Mouse (Mus musculus): ENCODE data around the gene Sap18b.
"Not testable (repeated sequence)": the region's sequence is repeated elsewhere in the genome, so short reads cannot be mapped to it uniquely, and the experiment has no call there.

Gene Sap18b

GRCm38 (mm10) chr8:95822699-95823098 lies 2.4 kb upstream of the Sap18b start:
- DNase-seq = no peak

GRCm38 (mm10) chr8:95830144-95830543 lies 5.0 kb downstream of the Sap18b start:
- DNase-seq = no peak

GRCm38 (mm10) chr8:95832603-95833434 lies 7.7 kb downstream of the Sap18b start:
- peak; percentile 73 for DNase-seq

- DNase-seq = no peak
Observed at GRCm38 (mm10) chr8:95833435-95833984, 8.4 kb downstream of the Sap18b start.

GRCm38 (mm10) chr8:95835891-95836290 lies 10.7 kb downstream of the Sap18b start:
- DNase-seq = no peak

GRCm38 (mm10) chr8:95837266-95837665 lies 12.1 kb downstream of the Sap18b start:
- DNase-seq = no peak

GRCm38 (mm10) chr8:95839289-95839688 lies 14.1 kb downstream of the Sap18b start:
- DNase-seq = no peak

- no peak for DNase-seq
Observed at GRCm38 (mm10) chr8:95841436-95841835, 16.3 kb downstream of the Sap18b start.

GRCm38 (mm10) chr8:95843968-95844367 lies 18.8 kb downstream of the Sap18b start:
- no peak for DNase-seq

GRCm38 (mm10) chr8:95845026-95845425 lies 19.9 kb downstream of the Sap18b start:
- no peak for DNase-seq

- DNase-seq = no peak
Observed at GRCm38 (mm10) chr8:95848061-95848551, 23.0 kb downstream of the Sap18b start.

- no peak for DNase-seq
Observed at GRCm38 (mm10) chr8:95848734-95849464, 23.8 kb downstream of the Sap18b start.

- no peak for DNase-seq
Observed at GRCm38 (mm10) chr8:95850326-95850725, 25.2 kb downstream of the Sap18b start.

GRCm38 (mm10) chr8:95852290-95852689 lies 27.1 kb downstream of the Sap18b start:
- peak; percentile 30 for DNase-seq

- peak; percentile 84 for DNase-seq
Observed at GRCm38 (mm10) chr8:95853102-95853843, 28.1 kb downstream of the Sap18b start, which contains the start of gene Slc38a7. Gene Slc38a7 (minus strand): TSS chr8:95853539.

GRCm38 (mm10) chr8:95854174-95854573 lies 29.0 kb downstream of the Sap18b start:
- DNase-seq = peak; percentile 17

- not testable (repeated sequence) for DNase-seq
Observed at GRCm38 (mm10) chr8:95863761-95864440, 38.8 kb downstream of the Sap18b start.

- not testable (repeated sequence) for DNase-seq
Observed at GRCm38 (mm10) chr8:95864851-95865250, 39.7 kb downstream of the Sap18b start.

GRCm38 (mm10) chr8:95871690-95872089 lies 46.5 kb downstream of the Sap18b start:
- DNase-seq = no peak

- DNase-seq = no peak
Observed at GRCm38 (mm10) chr8:95875270-95875669, 50.1 kb downstream of the Sap18b start.
